Mouse (Mus musculus): ENCODE measurements around the gene Efnb3. TPM values are rescaled to one million over a fixed set of nuclear protein-coding genes. Genes with fewer than 3 reads are reported as not detected.

Efnb3 gene
- polyA plus RNA-seq (2014; fragmentation: Illumina TruSeq; extraction: RNeasy Lipid Tissue Mini Kit (QIAGEN cat#74804)) = 1.6 TPM

DNA sequence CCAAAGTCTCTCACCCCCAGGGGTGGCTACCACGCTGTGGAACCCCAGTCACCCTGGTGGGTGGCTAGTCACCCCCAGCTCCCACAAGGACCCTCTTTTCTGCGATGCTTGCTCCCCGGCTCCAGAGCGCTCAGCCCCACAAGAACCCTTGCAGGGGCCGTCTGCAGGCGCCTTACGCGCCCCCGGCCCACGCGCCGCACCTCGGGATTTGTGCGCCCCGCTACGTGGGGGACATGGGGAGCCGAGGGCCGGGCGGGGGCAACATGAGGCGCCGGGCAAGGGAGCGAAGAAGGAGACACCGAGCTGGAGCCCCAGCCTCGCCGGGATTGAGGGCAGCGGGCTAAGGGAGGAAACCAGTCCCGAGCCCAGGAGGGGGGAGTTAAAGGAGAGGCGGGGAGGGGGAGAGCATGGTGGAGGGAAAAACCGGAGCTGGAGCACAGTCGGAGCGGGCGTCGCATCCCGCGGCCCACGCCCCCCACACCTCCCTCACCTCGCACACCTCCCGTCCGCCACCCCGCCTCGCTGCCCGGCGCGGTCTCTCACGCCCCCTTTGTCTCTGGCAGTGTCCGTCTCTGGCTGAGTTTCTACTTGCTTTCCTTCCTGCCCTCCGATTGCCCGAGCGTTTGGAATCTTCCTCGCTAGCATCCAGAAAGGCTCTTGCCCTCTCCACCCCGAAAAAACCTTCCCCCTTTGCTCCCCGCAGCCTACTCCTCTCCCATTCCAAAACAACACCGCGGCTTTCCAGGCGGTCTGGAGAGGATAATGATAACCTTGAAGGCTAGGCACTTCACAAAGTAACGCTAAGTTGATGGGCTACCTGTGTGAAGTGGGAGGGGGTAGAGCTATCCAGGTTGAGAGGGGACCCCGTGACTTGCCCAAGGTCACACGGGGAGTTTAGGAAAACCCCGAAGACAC, at the start of gene Efnb3:
Efnb3 (minus strand) TSS at position 355 of the 915 bp plus-strand sequence.

DNA sequence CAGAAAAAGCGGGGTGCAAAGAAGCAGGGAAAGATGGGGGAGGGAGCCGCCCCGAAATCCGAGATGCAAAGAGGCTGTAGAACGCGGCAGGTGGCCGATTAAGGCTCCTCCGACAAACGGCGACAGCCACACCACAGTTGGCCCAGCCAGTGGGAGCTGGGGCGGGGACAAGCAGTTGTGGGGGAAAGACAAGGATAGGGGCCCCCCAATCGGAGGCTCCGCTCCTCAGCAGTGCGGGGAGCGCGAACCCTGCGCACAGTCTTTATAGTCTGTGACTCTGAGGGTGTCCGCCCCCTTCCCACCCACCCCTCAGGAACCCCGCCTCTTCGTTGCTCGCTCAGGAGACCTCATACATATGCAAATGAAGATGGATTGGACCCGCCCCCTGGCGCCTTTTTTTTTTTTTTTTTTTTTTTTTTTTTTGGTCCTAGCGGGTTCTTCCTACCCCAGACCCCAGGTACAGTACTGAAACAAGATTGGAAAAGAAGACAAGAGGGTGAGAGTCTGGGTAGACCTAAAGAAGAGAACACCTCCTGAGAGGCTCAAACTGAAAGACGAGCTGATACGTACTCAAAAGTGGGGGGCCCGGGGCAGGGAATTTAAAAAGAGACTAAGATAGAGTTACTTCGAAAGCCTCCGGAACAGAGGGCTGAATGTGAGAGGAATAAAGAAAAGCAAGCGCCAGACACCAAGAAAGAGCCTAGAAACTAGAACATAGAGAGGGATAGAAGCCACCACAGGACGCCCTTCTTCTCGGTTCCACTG, 45.9 kb upstream of the Efnb3 start, which contains the start of gene Atp1b2:
Atp1b2 (minus strand) TSS at position 217 of the 765 bp plus-strand sequence.

GRCm38 (mm10) chr11:69580091-69580514, 20.1 kb upstream of the Efnb3 start, which contains the start of the genes Wrap53 and Trp53:
Wrap53 (minus strand) TSS chr11:69580255.
Trp53 (plus strand) TSS chr11:69580359.

DNA sequence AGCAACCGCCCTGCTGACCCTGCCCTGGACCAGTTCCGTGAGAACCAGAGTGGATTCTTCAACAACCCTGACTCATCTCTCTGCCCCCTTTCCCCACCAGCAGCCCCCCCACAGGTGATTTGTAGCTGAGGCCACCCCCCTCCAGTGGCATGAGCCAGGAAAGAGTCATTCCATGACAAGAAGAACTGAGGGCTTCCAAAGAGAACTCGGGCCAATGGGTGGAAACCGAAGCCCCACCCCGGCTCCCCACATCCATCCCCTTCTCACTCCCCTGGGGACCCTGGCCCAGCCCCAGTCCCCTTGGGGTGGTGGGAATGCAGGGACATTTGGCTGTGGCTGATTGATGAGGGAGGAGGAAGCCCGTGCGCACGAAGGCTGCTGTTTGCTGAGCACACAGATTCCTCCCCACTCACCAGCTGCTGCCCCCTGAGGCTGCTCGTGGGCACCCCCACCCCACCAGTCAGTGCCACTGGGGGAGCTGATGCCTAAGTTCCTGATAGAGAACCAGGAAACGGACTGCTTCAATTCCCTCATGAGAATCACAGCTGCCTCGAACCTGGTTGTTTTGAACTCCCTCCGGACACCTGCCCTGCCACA, 10.8 kb downstream of the Efnb3 start, which contains the start of gene Dnah2:
Dnah2 (minus strand) TSS at position 51 of the 597 bp plus-strand sequence.

Other genes with a start within 250 kb of the Efnb3 start
- 2.4 TPM for gene Cntrob, start 236.4 kb downstream of the Efnb3 start, polyA plus RNA-seq (2014; fragmentation: Illumina TruSeq; extraction: RNeasy Lipid Tissue Mini Kit (QIAGEN cat#74804))
- 40.0 TPM for gene Trappc1, start 236.2 kb downstream of the Efnb3 start, polyA plus RNA-seq (2014; fragmentation: Illumina TruSeq; extraction: RNeasy Lipid Tissue Mini Kit (QIAGEN cat#74804))
- 6.8 TPM for gene Kcnab3, start 233.9 kb downstream of the Efnb3 start, polyA plus RNA-seq (2014; fragmentation: Illumina TruSeq; extraction: RNeasy Lipid Tissue Mini Kit (QIAGEN cat#74804))
- gene Rnf227, start 219.7 kb downstream of the Efnb3 start, polyA plus RNA-seq (2014; fragmentation: Illumina TruSeq; extraction: RNeasy Lipid Tissue Mini Kit (QIAGEN cat#74804)) = 15.5 TPM
- gene Chd3, start 190.8 kb downstream of the Efnb3 start, polyA plus RNA-seq (2014; fragmentation: Illumina TruSeq; extraction: RNeasy Lipid Tissue Mini Kit (QIAGEN cat#74804)) = 13.1 TPM
- gene Naa38, start 164.7 kb downstream of the Efnb3 start, polyA plus RNA-seq (2014; fragmentation: Illumina TruSeq; extraction: RNeasy Lipid Tissue Mini Kit (QIAGEN cat#74804)) = 3.6 TPM
- gene Cyb5d1, start 164.6 kb downstream of the Efnb3 start, polyA plus RNA-seq (2014; fragmentation: Illumina TruSeq; extraction: RNeasy Lipid Tissue Mini Kit (QIAGEN cat#74804)) = 42.1 TPM
- 0.88 TPM for gene Tmem88, start 162.0 kb downstream of the Efnb3 start, polyA plus RNA-seq (2014; fragmentation: Illumina TruSeq; extraction: RNeasy Lipid Tissue Mini Kit (QIAGEN cat#74804))
- 8.6 TPM for gene Kdm6b, start 146.5 kb downstream of the Efnb3 start, polyA plus RNA-seq (2014; fragmentation: Illumina TruSeq; extraction: RNeasy Lipid Tissue Mini Kit (QIAGEN cat#74804))
- gene Dnah2, start 11.1 kb downstream of the Efnb3 start, polyA plus RNA-seq (2014; fragmentation: Illumina TruSeq; extraction: RNeasy Lipid Tissue Mini Kit (QIAGEN cat#74804)) = 0.48 TPM
- 1.1 TPM for gene Wrap53, start 20.1 kb upstream of the Efnb3 start, polyA plus RNA-seq (2014; fragmentation: Illumina TruSeq; extraction: RNeasy Lipid Tissue Mini Kit (QIAGEN cat#74804))
- 9.2 TPM for gene Trp53, start 20.2 kb upstream of the Efnb3 start, polyA plus RNA-seq (2014; fragmentation: Illumina TruSeq; extraction: RNeasy Lipid Tissue Mini Kit (QIAGEN cat#74804))
- gene Atp1b2, start 45.7 kb upstream of the Efnb3 start, polyA plus RNA-seq (2014; fragmentation: Illumina TruSeq; extraction: RNeasy Lipid Tissue Mini Kit (QIAGEN cat#74804)) = 165 TPM
- gene Shbg, start 57.7 kb upstream of the Efnb3 start, polyA plus RNA-seq (2014; fragmentation: Illumina TruSeq; extraction: RNeasy Lipid Tissue Mini Kit (QIAGEN cat#74804)) = 0.66 TPM
- 4.7 TPM for gene Sat2, start 61.8 kb upstream of the Efnb3 start, polyA plus RNA-seq (2014; fragmentation: Illumina TruSeq; extraction: RNeasy Lipid Tissue Mini Kit (QIAGEN cat#74804))
- 11.1 TPM for gene Fxr2, start 72.8 kb upstream of the Efnb3 start, polyA plus RNA-seq (2014; fragmentation: Illumina TruSeq; extraction: RNeasy Lipid Tissue Mini Kit (QIAGEN cat#74804))
- not detected for gene Sox15, start 95.1 kb upstream of the Efnb3 start, polyA plus RNA-seq (2014; fragmentation: Illumina TruSeq; extraction: RNeasy Lipid Tissue Mini Kit (QIAGEN cat#74804))
- 13.0 TPM for gene Mpdu1, start 102.4 kb upstream of the Efnb3 start, polyA plus RNA-seq (2014; fragmentation: Illumina TruSeq; extraction: RNeasy Lipid Tissue Mini Kit (QIAGEN cat#74804))
- gene Cd68, start 105.9 kb upstream of the Efnb3 start, polyA plus RNA-seq (2014; fragmentation: Illumina TruSeq; extraction: RNeasy Lipid Tissue Mini Kit (QIAGEN cat#74804)) = 9.4 TPM
- 723 TPM for gene Eif4a1, start 112.2 kb upstream of the Efnb3 start, polyA plus RNA-seq (2014; fragmentation: Illumina TruSeq; extraction: RNeasy Lipid Tissue Mini Kit (QIAGEN cat#74804))
- gene Senp3, start 121.9 kb upstream of the Efnb3 start, polyA plus RNA-seq (2014; fragmentation: Illumina TruSeq; extraction: RNeasy Lipid Tissue Mini Kit (QIAGEN cat#74804)) = 55.2 TPM
- gene Tnfsf13, start 125.6 kb upstream of the Efnb3 start, polyA plus RNA-seq (2014; fragmentation: Illumina TruSeq; extraction: RNeasy Lipid Tissue Mini Kit (QIAGEN cat#74804)) = 10.7 TPM
- gene Tnfsf12, start 135.6 kb upstream of the Efnb3 start, polyA plus RNA-seq (2014; fragmentation: Illumina TruSeq; extraction: RNeasy Lipid Tissue Mini Kit (QIAGEN cat#74804)) = 4.0 TPM
- gene Tnfsfm13, start 135.9 kb upstream of the Efnb3 start, polyA plus RNA-seq (2014; fragmentation: Illumina TruSeq; extraction: RNeasy Lipid Tissue Mini Kit (QIAGEN cat#74804)) = 2.3 TPM
- gene Polr2a, start 198.4 kb upstream of the Efnb3 start, polyA plus RNA-seq (2014; fragmentation: Illumina TruSeq; extraction: RNeasy Lipid Tissue Mini Kit (QIAGEN cat#74804)) = 38.0 TPM
- gene Slc35g3, start 201.8 kb upstream of the Efnb3 start, polyA plus RNA-seq (2014; fragmentation: Illumina TruSeq; extraction: RNeasy Lipid Tissue Mini Kit (QIAGEN cat#74804)) = 0.48 TPM
- 26.4 TPM for gene Zbtb4, start 205.7 kb upstream of the Efnb3 start, polyA plus RNA-seq (2014; fragmentation: Illumina TruSeq; extraction: RNeasy Lipid Tissue Mini Kit (QIAGEN cat#74804))
- gene Chrnb1, start 235.7 kb upstream of the Efnb3 start, polyA plus RNA-seq (2014; fragmentation: Illumina TruSeq; extraction: RNeasy Lipid Tissue Mini Kit (QIAGEN cat#74804)) = 3.4 TPM
- gene Fgf11, start 241.7 kb upstream of the Efnb3 start, polyA plus RNA-seq (2014; fragmentation: Illumina TruSeq; extraction: RNeasy Lipid Tissue Mini Kit (QIAGEN cat#74804)) = 7.0 TPM
- 1.2 TPM for gene Tmem102, start 245.4 kb upstream of the Efnb3 start, polyA plus RNA-seq (2014; fragmentation: Illumina TruSeq; extraction: RNeasy Lipid Tissue Mini Kit (QIAGEN cat#74804))

Measured in ovary, adult 10 weeks (tissue).